Mouse (Mus musculus): Measurements from ENCODE around the gene Fbxo10.
"Not testable (repeated sequence)": the region's sequence is repeated elsewhere in the genome, so short reads cannot be mapped to it uniquely, and the experiment has no call there.

DNA sequence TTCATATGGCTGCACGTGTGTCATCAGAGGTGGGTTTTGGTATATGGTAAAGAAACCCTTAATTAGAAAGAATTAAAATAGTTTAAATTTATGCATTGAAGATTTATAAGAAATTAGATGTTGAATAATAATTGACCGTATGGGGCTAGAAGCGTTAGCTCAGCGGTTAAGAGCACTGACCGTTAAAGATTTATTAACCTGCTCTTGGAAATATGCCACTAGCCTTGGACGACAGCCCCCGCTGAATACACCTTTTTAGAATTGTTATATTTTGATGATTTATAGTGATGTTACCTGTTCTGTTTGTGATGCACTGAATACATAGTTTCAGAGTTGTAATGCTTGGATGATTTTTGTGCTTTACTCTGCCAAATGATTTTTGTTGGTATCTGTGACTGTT, 44.9 kb downstream of the Fbxo10 start:
- not testable (repeated sequence) for TF ChIP-seq CTCF (conservative IDR thresholded peaks at IDR 0.05; ENCODE audit: low read length); NANOG (IDR thresholded peaks at IDR 0.05; ENCODE audit: borderline replicate concordance, low read length); POU5F1 (IDR thresholded peaks at IDR 0.05; ENCODE audit: borderline replicate concordance, low read length)
